Mouse (Mus musculus): ENCODE data around the gene Edaradd. TPM values are rescaled to one million over a fixed set of nuclear protein-coding genes. Genes with fewer than 3 reads are reported as not detected.

Edaradd gene
- polyA plus RNA-seq, 1 experiment from 2014 or later, result 0.38 TPM

GRCm38 (mm10) chr13:12510032-12510431 lies 10.2 kb downstream of the Edaradd start:
- no peaks in the 10 kb centered on the region for H3K36me3 ChIP-seq (ENCODE audit: control insufficient read depth, insufficient read depth, low read length)
- no peaks in the 10 kb centered on the region for H3K9me3 ChIP-seq (ENCODE audit: control insufficient read depth, low read length)
- 81% methylated on average over 6 of the region's 6 CpGs for WGBS
- ATAC-seq (ENCODE audit: insufficient number of reproducible peaks, insufficient read depth, low FRiP score, low read depth), result no peak
- H3K4me2 ChIP-seq (ENCODE audit: low read length), result no peak overlapping the region
- peaks cover 3 to 6% of the 10 kb centered on the region in 2 experiments; a peak in 2 of 4 replicates for H3K4me1 ChIP-seq (ENCODE audit: control insufficient read depth in 2 of 2, insufficient read depth in 2 of 2, low read length in 2 of 2)
- H3K27me3 ChIP-seq (ENCODE audit: control insufficient read depth, insufficient read depth, low read length), result no peaks in the 10 kb centered on the region
- H3K4me3 ChIP-seq (ENCODE audit: control insufficient read depth in 1 of 2, insufficient read depth in 1 of 2, low read depth in 1 of 2, low read length in 2 of 2), result no peak overlapping the region
- H3K27ac ChIP-seq (replicated peaks in 1 of 2; ENCODE audit: control insufficient read depth in 1 of 2, insufficient read depth in 1 of 2, low read depth in 2 of 2, low read length in 2 of 2), result no peak overlapping the region
- H3K9ac ChIP-seq (ENCODE audit: low read length), result no peak overlapping the region

- ATAC-seq (ENCODE audit: insufficient number of reproducible peaks, insufficient read depth, low FRiP score, low read depth), result no peak
These were observed 12.8 kb downstream of the Edaradd start for GRCm38 (mm10) chr13:12507426-12507825.

GRCm38 (mm10) chr13:12505359-12505758 lies 14.9 kb downstream of the Edaradd start:
- Histone ChIP-seq H3K4me2 (ENCODE audit: low read length) (no peak overlapping the region), H3K9me3 (ENCODE audit: control insufficient read depth, low read length) (no peaks in the 10 kb centered on the region), H3K4me1 (ENCODE audit: control insufficient read depth in 2 of 2, insufficient read depth in 2 of 2, low read length in 2 of 2) (peaks cover 5 to 6% of the 10 kb centered on the region in 2 experiments; a peak in 2 of 4 replicates), H3K27me3 (ENCODE audit: control insufficient read depth, insufficient read depth, low read length) (no peaks in the 10 kb centered on the region), H3K4me3 (ENCODE audit: control insufficient read depth in 1 of 2, insufficient read depth in 1 of 2, low read depth in 1 of 2, low read length in 2 of 2) (no peak overlapping the region), H3K9ac (ENCODE audit: low read length) (no peak overlapping the region), H3K27ac (replicated peaks in 1 of 2; ENCODE audit: control insufficient read depth in 1 of 2, insufficient read depth in 1 of 2, low read depth in 2 of 2, low read length in 2 of 2) (no peak overlapping the region), H3K36me3 (ENCODE audit: control insufficient read depth, insufficient read depth, low read length) (no peaks in the 10 kb centered on the region)
- WGBS, result 46% methylated on average over 3 of the region's 3 CpGs
- ATAC-seq (ENCODE audit: insufficient number of reproducible peaks, insufficient read depth, low FRiP score, low read depth), result no peak

More at GRCm38 (mm10) chr13:12507426-12507825, 12.8 kb downstream of the Edaradd start:
- Histone ChIP-seq H3K4me1 (ENCODE audit: control insufficient read depth in 2 of 2, insufficient read depth in 2 of 2, low read length in 2 of 2) (peaks cover 5 to 6% of the 10 kb centered on the region in 2 experiments; a peak in 2 of 4 replicates), H3K4me2 (ENCODE audit: low read length) (no peak overlapping the region), H3K27me3 (ENCODE audit: control insufficient read depth, insufficient read depth, low read length) (no peaks in the 10 kb centered on the region), H3K9ac (ENCODE audit: low read length) (no peak overlapping the region), H3K36me3 (ENCODE audit: control insufficient read depth, insufficient read depth, low read length) (no peaks in the 10 kb centered on the region), H3K4me3 (ENCODE audit: control insufficient read depth in 1 of 2, insufficient read depth in 1 of 2, low read depth in 1 of 2, low read length in 2 of 2) (no peak overlapping the region), H3K9me3 (ENCODE audit: control insufficient read depth, low read length) (no peaks in the 10 kb centered on the region), H3K27ac (replicated peaks in 1 of 2; ENCODE audit: control insufficient read depth in 1 of 2, insufficient read depth in 1 of 2, low read depth in 2 of 2, low read length in 2 of 2) (no peak overlapping the region)
- WGBS, result 82% methylated on average over 6 of the region's 6 CpGs

- Histone ChIP-seq H3K27ac (replicated peaks in 1 of 2; ENCODE audit: control insufficient read depth in 1 of 2, insufficient read depth in 1 of 2, low read depth in 2 of 2, low read length in 2 of 2) (no peak overlapping the region), H3K4me2 (ENCODE audit: low read length) (no peak overlapping the region), H3K27me3 (ENCODE audit: control insufficient read depth, insufficient read depth, low read length) (no peaks in the 10 kb centered on the region), H3K4me3 (ENCODE audit: control insufficient read depth in 1 of 2, insufficient read depth in 1 of 2, low read depth in 1 of 2, low read length in 2 of 2) (no peak overlapping the region), H3K36me3 (ENCODE audit: control insufficient read depth, insufficient read depth, low read length) (no peaks in the 10 kb centered on the region), H3K9me3 (ENCODE audit: control insufficient read depth, low read length) (no peaks in the 10 kb centered on the region), H3K4me1 (ENCODE audit: control insufficient read depth in 2 of 2, insufficient read depth in 2 of 2, low read length in 2 of 2) (peaks cover 5 to 6% of the 10 kb centered on the region in 2 experiments; a peak in 2 of 4 replicates), H3K9ac (ENCODE audit: low read length) (no peak overlapping the region)
- WGBS, result 72% methylated on average over 11 of the region's 11 CpGs
- no peak for ATAC-seq (ENCODE audit: insufficient number of reproducible peaks, insufficient read depth, low FRiP score, low read depth)
These were observed 16.9 kb downstream of the Edaradd start for GRCm38 (mm10) chr13:12503238-12503751.

GRCm38 (mm10) chr13:12502665-12503237 lies 17.5 kb downstream of the Edaradd start:
- H3K4me3 ChIP-seq (ENCODE audit: control insufficient read depth in 1 of 2, insufficient read depth in 1 of 2, low read depth in 1 of 2, low read length in 2 of 2), result no peak overlapping the region
- no peak overlapping the region for H3K9ac ChIP-seq (ENCODE audit: low read length)
- no peaks in the 10 kb centered on the region for H3K9me3 ChIP-seq (ENCODE audit: control insufficient read depth, low read length)
- no peaks in the 10 kb centered on the region for H3K27me3 ChIP-seq (ENCODE audit: control insufficient read depth, insufficient read depth, low read length)
- no peaks in the 10 kb centered on the region for H3K36me3 ChIP-seq (ENCODE audit: control insufficient read depth, insufficient read depth, low read length)
- H3K4me2 ChIP-seq (ENCODE audit: low read length), result no peak overlapping the region
- WGBS, result 47% methylated on average over 4 of the region's 4 CpGs
- ATAC-seq (ENCODE audit: insufficient number of reproducible peaks, insufficient read depth, low FRiP score, low read depth), result no peak
- H3K27ac ChIP-seq (replicated peaks in 1 of 2; ENCODE audit: control insufficient read depth in 1 of 2, insufficient read depth in 1 of 2, low read depth in 2 of 2, low read length in 2 of 2), result no peak overlapping the region
- peaks cover 5 to 6% of the 10 kb centered on the region in 2 experiments; a peak in 2 of 4 replicates for H3K4me1 ChIP-seq (ENCODE audit: control insufficient read depth in 2 of 2, insufficient read depth in 2 of 2, low read length in 2 of 2)

GRCm38 (mm10) chr13:12499107-12499506 lies 21.1 kb downstream of the Edaradd start:
- H3K4me2 ChIP-seq (ENCODE audit: low read length), result no peak overlapping the region
- 80% methylated on average over 7 of the region's 7 CpGs for WGBS

GRCm38 (mm10) chr13:12497809-12498208 lies 22.4 kb downstream of the Edaradd start:
- 65% methylated on average over 8 of the region's 8 CpGs for WGBS
- H3K4me1 ChIP-seq (ENCODE audit: control insufficient read depth in 2 of 2, insufficient read depth in 2 of 2, low read length in 2 of 2), result no peaks in the 10 kb centered on the region
- H3K27me3 ChIP-seq (ENCODE audit: control insufficient read depth, insufficient read depth, low read length), result no peaks in the 10 kb centered on the region
- H3K9ac ChIP-seq (ENCODE audit: low read length), result no peak overlapping the region
- H3K36me3 ChIP-seq (ENCODE audit: control insufficient read depth, insufficient read depth, low read length), result no peaks in the 10 kb centered on the region
- H3K9me3 ChIP-seq (ENCODE audit: control insufficient read depth, low read length), result no peaks in the 10 kb centered on the region
- H3K4me2 ChIP-seq (ENCODE audit: low read length), result no peak overlapping the region
- no peak overlapping the region for H3K4me3 ChIP-seq (ENCODE audit: control insufficient read depth in 1 of 2, insufficient read depth in 1 of 2, low read depth in 1 of 2, low read length in 2 of 2)
- no peak overlapping the region for H3K27ac ChIP-seq (replicated peaks in 1 of 2; ENCODE audit: control insufficient read depth in 1 of 2, insufficient read depth in 1 of 2, low read depth in 2 of 2, low read length in 2 of 2)
- ATAC-seq (ENCODE audit: insufficient number of reproducible peaks, insufficient read depth, low FRiP score, low read depth), result no peak

More at GRCm38 (mm10) chr13:12499107-12499506, 21.1 kb downstream of the Edaradd start:
- no peaks in the 10 kb centered on the region for H3K9me3 ChIP-seq (ENCODE audit: control insufficient read depth, low read length)
- H3K36me3 ChIP-seq (ENCODE audit: control insufficient read depth, insufficient read depth, low read length), result no peaks in the 10 kb centered on the region
- H3K4me1 ChIP-seq (ENCODE audit: control insufficient read depth in 2 of 2, insufficient read depth in 2 of 2, low read length in 2 of 2), result peaks cover 0 to 2% of the 10 kb centered on the region in 2 experiments; a peak in 1 of 4 replicates
- ATAC-seq (ENCODE audit: insufficient number of reproducible peaks, insufficient read depth, low FRiP score, low read depth), result no peak
- H3K9ac ChIP-seq (ENCODE audit: low read length), result no peak overlapping the region
- no peak overlapping the region for H3K27ac ChIP-seq (replicated peaks in 1 of 2; ENCODE audit: control insufficient read depth in 1 of 2, insufficient read depth in 1 of 2, low read depth in 2 of 2, low read length in 2 of 2)
- no peak overlapping the region for H3K4me3 ChIP-seq (ENCODE audit: control insufficient read depth in 1 of 2, insufficient read depth in 1 of 2, low read depth in 1 of 2, low read length in 2 of 2)
- H3K27me3 ChIP-seq (ENCODE audit: control insufficient read depth, insufficient read depth, low read length), result no peaks in the 10 kb centered on the region

GRCm38 (mm10) chr13:12494750-12495149 lies 25.5 kb downstream of the Edaradd start:
- WGBS, result 80% methylated on average over 9 of the region's 9 CpGs
- no peak overlapping the region for H3K27ac ChIP-seq (replicated peaks in 1 of 2; ENCODE audit: control insufficient read depth in 1 of 2, insufficient read depth in 1 of 2, low read depth in 2 of 2, low read length in 2 of 2)
- no peak overlapping the region for H3K4me3 ChIP-seq (ENCODE audit: control insufficient read depth in 1 of 2, insufficient read depth in 1 of 2, low read depth in 1 of 2, low read length in 2 of 2)
- H3K27me3 ChIP-seq (ENCODE audit: control insufficient read depth, insufficient read depth, low read length), result no peaks in the 10 kb centered on the region
- no peaks in the 10 kb centered on the region for H3K36me3 ChIP-seq (ENCODE audit: control insufficient read depth, insufficient read depth, low read length)
- no peak for ATAC-seq (ENCODE audit: insufficient number of reproducible peaks, insufficient read depth, low FRiP score, low read depth)
- no peak overlapping the region for H3K9ac ChIP-seq (ENCODE audit: low read length)
- H3K9me3 ChIP-seq (ENCODE audit: control insufficient read depth, low read length), result no peaks in the 10 kb centered on the region
- H3K4me1 ChIP-seq (ENCODE audit: control insufficient read depth in 2 of 2, insufficient read depth in 2 of 2, low read length in 2 of 2), result no peaks in the 10 kb centered on the region
- no peak overlapping the region for H3K4me2 ChIP-seq (ENCODE audit: low read length)

Measured in heart, embryonic 14.5 days (tissue).